Mouse (Mus musculus) kidney, adult 2 months (tissue): ENCODE results near the gene St13. TPM values are rescaled to one million over a fixed set of nuclear protein-coding genes. Genes with fewer than 3 reads are reported as not detected.

Experiments
- DNase-seq: peaks from one replicate; pipeline ENCODE4 v3.0.0; 2021
- H3K27ac ChIP-seq: fragments of 200-500 bp; 2 replicates; pipeline ENCODE4 v1.5.1; 2012; ENCODE audit warnings: low read depth, low read length, control low read depth, inconsistent platforms; ENCODE audit not compliant: insufficient read depth
- H3K27me3 ChIP-seq: fragments of 200-500 bp; replicated peaks from 2 replicates; pipeline ENCODE4 v1.6.1; 2012; ENCODE audit warnings: mild to moderate bottlenecking, moderate library complexity, low read length, inconsistent platforms; ENCODE audit not compliant: control insufficient read depth, insufficient read depth
- H3K36me3 ChIP-seq: fragments of 200-500 bp; 2 replicates; pipeline ENCODE4 v1.6.1; 2012; ENCODE audit warnings: mild to moderate bottlenecking, moderate library complexity, low read length, inconsistent platforms; ENCODE audit not compliant: control insufficient read depth, insufficient read depth
- H3K4me1 ChIP-seq: fragments of 200-500 bp; 2 replicates; pipeline ENCODE4 v1.6.1; 2011; ENCODE audit warnings: low read length; ENCODE audit not compliant: control insufficient read depth, insufficient read depth
- H3K4me3 ChIP-seq: fragments of 200-500 bp; 2 replicates; pipeline ENCODE4 v1.5.1; 2011; ENCODE audit warnings: mild to moderate bottlenecking, low read depth, low read length, control low read depth; ENCODE audit not compliant: insufficient read depth
- CTCF ChIP-seq: fragments of 200-500 bp; conservative IDR thresholded peaks from 2 replicates; pipeline ENCODE4 v1.5.1; 2011; ENCODE audit warnings: low read depth, mild to moderate bottlenecking, control low read depth, low read length, moderate library complexity, mixed read lengths; ENCODE audit not compliant: insufficient read depth, insufficient read length
- POLR2A ChIP-seq: fragments of 200-500 bp; IDR thresholded peaks from one replicate; pipeline ENCODE4 v1.6.1; 2011; ENCODE audit warnings: low read depth, low read length, control low read depth
- WGBS: fragments of 180-500 bp; shearing (Covaris S2); methylation state at CpG from one replicate; pipeline ENCODE4 v1.1.7; 2018; 5-methylcytosine and 5-hydroxymethylcytosine counted together
- polyA plus RNA-seq: library from polyadenylated mRNA; depleted of rRNA; stranded (reverse); fragments of >200 nt; gene quantifications from 2 replicates; pipeline ENCODE4 v1.2.3, GENCODE M21; 2012

The St13 gene
- polyA plus RNA-seq, 1 experiment = 46.3 TPM

GRCm38 (mm10) chr15:81368601-81369000, 31.3 kb downstream of the St13 start:
- DNase-seq = peak; percentile 65
- H3K4me3 ChIP-seq = no peak overlapping the region
- peaks cover 14% of the 10 kb centered on the region for H3K36me3 ChIP-seq
- H3K27ac ChIP-seq = peak overlapping the region; percentile 56; the same call in 1 of the 2 replicates
- TF ChIP-seq POLR2A = no peak
- no peak for TF ChIP-seq CTCF
- H3K27me3 ChIP-seq = no peaks in the 10 kb centered on the region
- WGBS = 46% methylated on average over 1 of the region's 1 CpGs
- H3K4me1 ChIP-seq = peaks cover 8% of the 10 kb centered on the region; the same call in 1 of the 2 replicates

GRCm38 (mm10) chr15:81366241-81366640, 33.6 kb downstream of the St13 start:
- WGBS = 50% methylated on average over 4 of the region's 4 CpGs
- peaks cover 13% of the 10 kb centered on the region for H3K36me3 ChIP-seq
- H3K27me3 ChIP-seq = no peaks in the 10 kb centered on the region
- H3K4me1 ChIP-seq = peaks cover 25% of the 10 kb centered on the region; the same call in 1 of the 2 replicates
- no peak for TF ChIP-seq CTCF
- TF ChIP-seq POLR2A = no peak
- DNase-seq = peak; percentile 51
- no peak overlapping the region for H3K4me3 ChIP-seq
- H3K27ac ChIP-seq = no peak overlapping the region

- peak; percentile 59 for DNase-seq
- peaks cover 25% of the 10 kb centered on the region; the same call in 1 of the 2 replicates for H3K4me1 ChIP-seq
- H3K4me3 ChIP-seq = no peak overlapping the region
- WGBS = 54% methylated on average over 8 of the region's 8 CpGs
- peaks cover 8% of the 10 kb centered on the region for H3K36me3 ChIP-seq
- no peak overlapping the region; the same call in 1 of the 2 replicates for H3K27ac ChIP-seq
- TF ChIP-seq CTCF = no peak
- no peak for TF ChIP-seq POLR2A
- H3K27me3 ChIP-seq = no peaks in the 10 kb centered on the region
These were observed 34.6 kb downstream of the St13 start for GRCm38 (mm10) chr15:81365246-81365645.

- no peak for TF ChIP-seq CTCF
- no peak for TF ChIP-seq POLR2A
These were observed 35.6 kb downstream of the St13 start for GRCm38 (mm10) chr15:81364271-81364670.

GRCm38 (mm10) chr15:81362501-81362900, 37.4 kb downstream of the St13 start:
- WGBS = 40% methylated on average over 1 of the region's 1 CpGs
- peak overlapping the region; percentile 92 for H3K27ac ChIP-seq

More at GRCm38 (mm10) chr15:81364271-81364670, 35.6 kb downstream of the St13 start:
- no peak overlapping the region for H3K27ac ChIP-seq
- WGBS = 78% methylated on average over 1 of the region's 1 CpGs
- H3K4me1 ChIP-seq = peaks cover 27% of the 10 kb centered on the region
- H3K36me3 ChIP-seq = peaks cover 8% of the 10 kb centered on the region
- no peak overlapping the region for H3K4me3 ChIP-seq
- DNase-seq = peak; percentile 57
- H3K27me3 ChIP-seq = no peaks in the 10 kb centered on the region

GRCm38 (mm10) chr15:81361417-81362015, 38.4 kb downstream of the St13 start:
- no peak overlapping the region for H3K4me3 ChIP-seq
- TF ChIP-seq POLR2A (no peak), CTCF (no peak)
- H3K27me3 ChIP-seq = no peaks in the 10 kb centered on the region
- peaks cover 5% of the 10 kb centered on the region for H3K36me3 ChIP-seq
- peaks cover 43% of the 10 kb centered on the region for H3K4me1 ChIP-seq
- DNase-seq = no peak
- peak overlapping the region; percentile 75 for H3K27ac ChIP-seq
- WGBS = 50% methylated on average over 10 of the region's 10 CpGs

More at GRCm38 (mm10) chr15:81362501-81362900, 37.4 kb downstream of the St13 start:
- Histone ChIP-seq H3K4me3 (no peak overlapping the region), H3K27me3 (no peaks in the 10 kb centered on the region), H3K4me1 (peaks cover 37% of the 10 kb centered on the region), H3K36me3 (peaks cover 8% of the 10 kb centered on the region)
- DNase-seq = peak; percentile 80
- TF ChIP-seq POLR2A = no peak
- TF ChIP-seq CTCF = no peak

- Histone ChIP-seq H3K4me1 (peaks cover 43% of the 10 kb centered on the region), H3K36me3 (peaks cover 3% of the 10 kb centered on the region; the same call in 1 of the 2 replicates), H3K27ac (peak overlapping the region; percentile 75), H3K4me3 (no peak overlapping the region), H3K27me3 (no peaks in the 10 kb centered on the region)
- TF ChIP-seq CTCF (no peak), POLR2A (no peak)
- no peak for DNase-seq
- WGBS = 30% methylated on average over 6 of the region's 6 CpGs
These were observed 38.9 kb downstream of the St13 start for GRCm38 (mm10) chr15:81361022-81361404.
